Mouse (Mus musculus) forebrain, embryonic 13.5 days (tissue): Measurements from ENCODE around the gene Lrp10. TPM values are rescaled to one million over a fixed set of nuclear protein-coding genes. Genes with fewer than 3 reads are reported as not detected.

Experiments used
- ATAC-seq: fragments of 200-750 bp; cut with Nextera tagmentation; 2 replicates; pipeline ENCODE4 v1.8.0; 2017
- H3K27ac ChIP-seq: fragments of 300-500 bp; sonication (generic); 2 replicates; pipeline ENCODE4 v1.5.1; 2015; ENCODE audit warnings: inconsistent platforms, mild to moderate bottlenecking, moderate library complexity
- H3K27me3 ChIP-seq: fragments of 300-500 bp; sonication (generic); 2 replicates; pipeline ENCODE4 v1.6.1; 2015; ENCODE audit warnings: mild to moderate bottlenecking, inconsistent platforms
- H3K36me3 ChIP-seq: fragments of 300-500 bp; sonication (generic); 2 replicates; pipeline ENCODE4 v1.6.1; 2015; ENCODE audit warnings: mild to moderate bottlenecking, inconsistent platforms; ENCODE audit not compliant: poor library complexity, severe bottlenecking
- H3K4me1 ChIP-seq: fragments of 300-500 bp; sonication (generic); 2 replicates; pipeline ENCODE4 v1.6.1; 2015; ENCODE audit warnings: inconsistent platforms
- H3K4me2 ChIP-seq: fragments of 300-500 bp; sonication (generic); 2 replicates; pipeline ENCODE4 v1.6.1; 2015; ENCODE audit warnings: inconsistent platforms, mild to moderate bottlenecking, moderate library complexity
- H3K4me3 ChIP-seq: fragments of 300-500 bp; sonication (generic); 2 replicates; pipeline ENCODE4 v1.5.1; 2015; ENCODE audit warnings: mild to moderate bottlenecking, inconsistent platforms
- H3K9ac ChIP-seq: fragments of 300-500 bp; sonication (generic); 2 replicates; pipeline ENCODE4 v1.6.1; 2015; ENCODE audit warnings: mild to moderate bottlenecking, inconsistent platforms
- H3K9me3 ChIP-seq: fragments of 300-500 bp; sonication (generic); replicated peaks from 2 replicates; pipeline ENCODE4 v1.6.1; 2016; ENCODE audit warnings: inconsistent platforms
- WGBS: fragments of 180-500 bp; shearing (Covaris S2); methylation state at CpG from one replicate; pipeline ENCODE4 v1.1.7; 2015; 5-methylcytosine and 5-hydroxymethylcytosine counted together
- polyA plus RNA-seq: library from polyadenylated mRNA; unstranded; fragments of >200 nt; fragmentation: Nextera tagmentation; extraction: Ambion mirVana; gene quantifications from 2 replicates; pipeline ENCODE4 v1.2.1, GENCODE M21; 2015

Lrp10 gene
- polyA plus RNA-seq, 1 experiment from 2014 or later: 19.9 TPM

DNA sequence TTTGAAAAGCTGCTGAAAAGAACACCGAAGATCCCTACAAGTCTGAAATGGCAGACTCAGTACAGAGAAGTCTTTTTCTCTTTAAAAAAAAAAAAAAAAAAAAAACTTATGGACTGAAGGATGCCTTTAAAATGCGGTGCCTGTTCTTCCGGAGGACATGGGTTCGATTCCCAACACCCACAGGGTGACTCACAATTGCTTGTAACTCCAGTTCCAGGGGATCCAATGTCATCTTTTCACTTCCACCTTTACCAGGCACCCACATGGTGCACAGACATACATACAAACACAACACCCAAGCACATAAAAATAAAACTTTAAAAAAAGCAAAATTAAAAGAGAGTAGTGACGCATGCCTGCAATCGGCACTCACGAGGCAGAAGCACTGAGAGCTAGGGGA lies 36.2 kb upstream of the Lrp10 start:
- ATAC-seq: no peak

DNA sequence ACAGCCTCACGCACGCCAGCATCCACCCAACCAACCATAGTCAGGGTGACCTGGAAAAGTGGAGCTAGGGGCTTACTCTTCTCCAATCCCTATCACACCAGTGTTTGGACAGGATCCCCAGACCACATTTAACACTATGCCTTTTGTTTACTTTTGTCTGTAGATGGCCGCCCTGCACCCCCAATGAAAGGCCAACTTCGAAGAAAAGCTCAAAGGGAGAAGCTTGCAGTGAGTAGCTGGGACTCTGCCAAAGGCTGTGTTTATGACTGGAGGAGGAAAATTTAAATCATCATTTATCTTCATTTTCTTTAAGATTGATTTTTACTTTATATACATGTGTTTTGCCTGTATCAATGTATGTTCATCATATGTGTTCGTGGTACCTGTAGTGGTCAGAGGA lies 35.5 kb upstream of the Lrp10 start:
- H3K27ac ChIP-seq: no peak overlapping the region
- no peaks in the 10 kb centered on the region for H3K27me3 ChIP-seq
- no peak overlapping the region for H3K4me3 ChIP-seq
- no peak for ATAC-seq
- H3K4me2 ChIP-seq: no peak overlapping the region
- 91% methylated on average over 5 of the region's 5 CpGs for WGBS
- H3K9me3 ChIP-seq: no peaks in the 10 kb centered on the region
- peaks cover 14% of the 10 kb centered on the region for H3K36me3 ChIP-seq
- H3K4me1 ChIP-seq: peaks cover 59% of the 10 kb centered on the region
- no peak overlapping the region for H3K9ac ChIP-seq

More for the DNA sequence above, 36.2 kb upstream of the Lrp10 start:
- Histone ChIP-seq H3K4me1 (peaks cover 52% of the 10 kb centered on the region), H3K36me3 (peaks cover 14% of the 10 kb centered on the region), H3K27ac (no peak overlapping the region), H3K4me2 (peak overlapping the region; percentile 61), H3K9me3 (no peaks in the 10 kb centered on the region), H3K4me3 (peak overlapping the region; percentile 80), H3K9ac (0 out of 2 replicates have a peak overlapping the region, but pooled peaks have one; percentile 90), H3K27me3 (no peaks in the 10 kb centered on the region)
- WGBS: 94% methylated on average over 7 of the region's 7 CpGs

DNA sequence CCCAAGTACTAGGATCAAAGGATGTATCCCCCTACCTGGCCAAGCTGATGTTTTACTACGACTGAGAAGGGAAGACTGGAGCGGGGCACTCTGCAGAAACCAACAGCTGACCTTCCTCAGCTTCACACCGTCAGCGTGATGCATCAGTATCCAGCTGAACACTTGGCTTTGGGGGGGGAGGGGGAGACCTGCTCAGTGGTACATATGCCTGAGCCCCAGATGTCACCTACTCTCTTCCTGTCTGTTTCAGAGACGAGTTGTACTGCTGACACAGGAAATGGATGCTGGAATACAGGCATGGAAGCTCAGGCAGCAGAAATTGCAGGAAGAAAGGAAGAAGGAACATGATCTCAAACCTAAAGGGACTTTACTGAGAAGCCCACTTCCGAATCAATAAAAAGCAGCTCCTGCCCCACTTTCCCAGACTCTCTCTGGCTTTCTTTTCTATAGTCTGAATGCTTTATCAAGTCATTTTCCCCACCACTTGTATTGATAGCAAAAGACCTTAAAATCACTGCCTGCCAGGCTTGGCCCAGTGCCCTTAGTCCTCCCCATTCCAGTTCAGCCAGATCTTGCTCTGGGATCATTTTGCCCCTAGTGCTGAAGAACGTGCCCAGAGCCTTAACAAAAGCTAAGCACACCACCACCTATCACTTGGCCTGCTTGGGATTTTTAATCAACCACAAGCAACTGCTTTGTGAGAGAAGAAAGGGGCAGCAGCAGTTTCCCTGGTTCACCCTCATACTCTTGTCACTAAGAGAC lies 34.4 kb upstream of the Lrp10 start:
- H3K4me1 ChIP-seq: peaks cover 70% of the 10 kb centered on the region
- H3K9ac ChIP-seq: peak overlapping the region; percentile 86
- WGBS: 66% methylated on average over 7 of the region's 7 CpGs
- H3K36me3 ChIP-seq: peaks cover 14% of the 10 kb centered on the region
- H3K9me3 ChIP-seq: no peaks in the 10 kb centered on the region
- no peaks in the 10 kb centered on the region for H3K27me3 ChIP-seq
- H3K4me2 ChIP-seq: peak overlapping the region; percentile 74
- no peak for ATAC-seq
- peak overlapping the region; percentile 92 for H3K27ac ChIP-seq
- H3K4me3 ChIP-seq: peak overlapping the region; percentile 1; the same call in 1 of the 2 replicates

DNA sequence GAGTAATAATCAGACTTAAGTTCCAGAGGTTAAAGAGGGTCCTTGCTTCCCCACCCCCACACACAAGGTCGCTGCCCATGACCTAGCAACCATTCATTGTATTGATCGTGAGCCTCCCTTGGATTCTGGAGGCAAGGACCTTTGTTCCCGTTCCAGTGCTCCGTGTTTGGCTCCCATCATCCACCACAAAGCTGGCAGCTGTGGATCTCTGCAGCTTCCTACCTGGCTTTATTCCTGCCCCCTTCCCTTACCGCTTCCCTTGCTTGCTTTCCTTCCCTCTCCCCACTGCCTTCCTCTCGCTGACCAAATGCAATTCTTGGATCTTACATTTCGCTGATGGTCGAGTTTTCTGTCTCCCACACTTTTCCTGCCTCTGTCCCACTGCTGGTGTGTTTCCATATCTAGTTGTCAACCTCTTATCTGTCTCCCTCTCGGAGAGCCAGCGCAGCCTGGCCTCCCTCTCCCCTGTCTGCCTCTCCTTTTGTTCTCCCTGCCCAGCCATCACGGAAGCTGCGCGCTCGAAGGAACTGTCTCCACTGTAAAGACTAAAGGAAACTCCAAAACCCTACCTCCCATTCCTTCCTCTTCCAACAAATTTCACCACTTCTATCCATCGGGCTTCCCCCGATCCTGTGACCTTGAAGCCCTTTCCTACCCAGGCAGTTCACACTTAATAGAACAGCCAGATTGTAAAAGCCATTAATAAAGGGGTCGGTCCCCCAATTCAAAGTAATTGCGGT lies 33.4 kb upstream of the Lrp10 start:
- Histone ChIP-seq H3K36me3 (peaks cover 19% of the 10 kb centered on the region), H3K4me1 (peaks cover 73% of the 10 kb centered on the region), H3K9ac (peak overlapping the region; percentile 86), H3K27ac (peak overlapping the region; percentile 92), H3K4me2 (peak overlapping the region; percentile 74), H3K9me3 (no peaks in the 10 kb centered on the region), H3K27me3 (no peaks in the 10 kb centered on the region), H3K4me3 (peak overlapping the region; percentile 55)
- WGBS: 5% methylated on average over 18 of the region's 18 CpGs
- ATAC-seq: no peak

DNA sequence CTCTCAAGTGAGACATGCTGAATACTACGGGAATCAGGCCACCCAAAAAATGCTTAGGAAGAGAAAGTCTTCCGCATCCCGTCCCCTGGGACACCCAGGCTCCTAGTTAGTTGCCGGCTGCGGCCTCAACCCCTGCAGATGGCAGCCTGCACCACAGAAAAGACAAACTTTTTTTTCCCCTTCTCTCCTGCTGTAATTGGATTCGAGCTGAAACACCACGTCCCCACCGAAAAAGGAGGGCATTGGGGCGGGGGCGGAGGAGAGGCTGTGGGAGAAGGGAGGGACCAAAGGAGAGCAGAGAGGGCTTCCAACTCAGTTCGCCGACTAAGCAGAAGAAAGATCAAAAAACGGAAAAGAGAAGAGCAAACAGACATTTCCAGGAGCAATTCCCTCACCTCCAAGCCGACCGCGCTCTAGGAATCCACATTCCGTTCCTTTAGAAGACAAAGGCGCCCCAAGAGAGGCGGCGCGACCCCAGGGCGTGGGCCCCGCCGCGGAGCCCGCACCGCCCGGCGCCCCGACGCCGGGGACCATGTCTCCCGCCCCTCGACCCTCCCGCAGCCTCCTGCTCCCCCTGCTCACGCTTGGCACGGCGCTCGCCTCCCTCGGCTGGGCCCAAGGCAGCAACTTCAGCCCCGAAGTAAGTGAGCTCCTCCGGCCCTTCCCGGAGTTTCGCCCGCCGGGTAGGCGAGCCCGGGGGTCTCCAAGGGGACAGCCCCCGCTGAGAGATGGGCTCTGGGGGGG lies 32.4 kb upstream of the Lrp10 start, which contains the start of gene Mmp14:
TSS of gene Mmp14 (plus strand) at position 279 of the 744 bp plus-strand sequence.
- H3K4me1 ChIP-seq: peaks cover 70% of the 10 kb centered on the region
- peak within 1 kb of the TSS; percentile 92 for H3K27ac ChIP-seq
- peak within 1 kb of the TSS; percentile 55 for H3K4me3 ChIP-seq
- 2% methylated on average over 26 of the region's 49 CpGs for WGBS
- peak; percentile 39 for ATAC-seq
- H3K27me3 ChIP-seq: no peaks in the 10 kb centered on the region
- H3K9ac ChIP-seq: peak within 1 kb of the TSS; percentile 86
- H3K36me3 ChIP-seq: peaks cover 27% of the 10 kb centered on the region
- peak within 1 kb of the TSS; percentile 74 for H3K4me2 ChIP-seq
- H3K9me3 ChIP-seq: no peaks in the 10 kb centered on the region

DNA sequence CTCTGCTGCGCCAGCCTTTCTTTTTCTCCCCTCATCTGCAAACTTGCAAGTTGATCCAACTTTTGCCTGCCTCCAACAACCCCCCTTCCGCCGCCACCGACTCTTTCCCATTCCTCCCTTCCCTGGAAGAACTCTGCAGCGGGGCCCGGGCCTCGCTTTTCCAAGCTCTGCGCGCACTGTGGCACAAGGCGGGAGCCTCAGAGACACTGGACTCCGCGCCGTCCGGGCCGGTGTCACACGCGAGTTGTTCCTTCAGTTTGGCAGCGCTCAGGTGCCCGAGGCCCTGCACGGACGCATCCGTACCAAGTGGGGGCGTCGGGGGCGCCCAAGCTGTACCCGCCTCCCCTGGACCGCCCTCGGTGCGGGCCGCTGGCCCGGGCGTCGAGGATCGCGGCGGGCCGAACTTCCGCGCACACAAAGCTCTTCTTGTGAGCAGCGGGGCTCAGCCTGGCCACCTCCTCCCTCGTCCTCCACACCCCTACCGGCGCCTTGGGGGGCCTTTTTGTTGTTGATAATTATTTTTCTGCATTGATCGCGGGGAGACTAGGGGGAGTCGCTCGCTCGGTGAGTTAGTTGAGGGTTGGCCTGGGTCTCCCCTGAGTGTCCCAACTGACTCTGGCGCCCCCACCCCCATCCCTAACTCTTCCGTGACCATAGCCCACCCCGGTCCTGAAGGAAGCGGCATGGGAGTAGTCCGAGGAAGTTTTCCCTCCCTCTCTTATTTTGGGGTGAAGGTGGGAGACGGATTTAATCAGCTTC lies 31.7 kb upstream of the Lrp10 start:
- Histone ChIP-seq H3K27ac (peak overlapping the region; percentile 92), H3K36me3 (peaks cover 29% of the 10 kb centered on the region), H3K4me1 (peaks cover 69% of the 10 kb centered on the region), H3K9ac (peak overlapping the region; percentile 86), H3K27me3 (no peaks in the 10 kb centered on the region), H3K4me3 (peak overlapping the region; percentile 55), H3K9me3 (no peaks in the 10 kb centered on the region), H3K4me2 (peak overlapping the region; percentile 74)
- ATAC-seq: peak; percentile 50
- WGBS: 3% methylated on average over 54 of the region's 54 CpGs

DNA sequence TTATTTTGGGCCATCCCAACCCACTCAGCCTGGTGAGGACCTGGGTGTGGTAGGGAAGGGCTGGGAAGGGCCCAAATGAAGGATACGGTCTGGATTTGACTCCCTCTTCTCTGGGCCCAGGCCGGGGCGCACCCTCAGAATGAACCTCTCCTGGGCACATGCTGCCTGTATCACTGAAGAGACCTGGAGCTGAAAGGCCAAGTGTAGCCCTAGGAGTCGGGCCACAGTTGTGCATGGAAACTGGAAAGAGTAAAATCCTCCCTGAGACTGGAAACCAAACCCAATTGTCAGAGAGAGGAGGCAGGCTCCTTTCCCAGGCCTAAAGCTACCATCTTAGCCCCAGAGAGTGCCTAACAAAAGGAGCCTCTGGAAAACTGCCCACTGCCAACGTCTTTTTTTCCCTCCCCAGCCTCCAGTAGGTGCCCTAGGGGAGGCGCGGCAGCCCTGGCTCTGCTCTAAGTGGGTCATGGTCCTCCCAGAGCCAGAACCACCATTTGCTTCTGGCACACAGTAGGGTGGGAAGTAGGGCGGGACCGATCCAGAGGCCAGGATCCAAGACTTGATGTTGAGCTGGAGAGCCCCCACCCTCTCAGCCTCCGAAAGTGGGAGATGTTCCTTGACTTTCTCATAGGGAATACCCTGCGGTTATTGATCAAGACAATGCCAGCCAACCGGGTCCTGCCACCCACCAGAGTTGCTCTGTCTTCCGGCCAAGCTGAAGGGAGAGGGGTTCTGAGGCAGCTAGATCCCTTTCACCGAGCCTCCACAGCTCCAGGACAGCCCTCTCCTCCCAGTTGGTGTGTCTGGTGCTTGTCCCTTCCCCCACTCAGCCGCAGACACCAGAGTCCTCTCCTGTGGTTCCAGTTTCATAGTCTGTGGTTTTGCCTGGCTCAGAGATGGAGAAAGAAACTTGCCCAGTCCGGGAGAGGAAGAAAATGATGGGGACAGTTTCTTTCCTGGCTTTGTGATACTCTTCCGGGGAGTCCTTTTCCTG lies 30.8 kb upstream of the Lrp10 start:
- Histone ChIP-seq H3K27ac (peak overlapping the region; percentile 92), H3K4me2 (peak overlapping the region; percentile 74), H3K9me3 (no peaks in the 10 kb centered on the region), H3K9ac (peak overlapping the region; percentile 86), H3K4me3 (peak overlapping the region; percentile 55), H3K36me3 (peaks cover 35% of the 10 kb centered on the region), H3K4me1 (peaks cover 60% of the 10 kb centered on the region), H3K27me3 (no peaks in the 10 kb centered on the region)
- peak; percentile 25 for ATAC-seq
- WGBS: 45% methylated on average over 17 of the region's 17 CpGs

DNA sequence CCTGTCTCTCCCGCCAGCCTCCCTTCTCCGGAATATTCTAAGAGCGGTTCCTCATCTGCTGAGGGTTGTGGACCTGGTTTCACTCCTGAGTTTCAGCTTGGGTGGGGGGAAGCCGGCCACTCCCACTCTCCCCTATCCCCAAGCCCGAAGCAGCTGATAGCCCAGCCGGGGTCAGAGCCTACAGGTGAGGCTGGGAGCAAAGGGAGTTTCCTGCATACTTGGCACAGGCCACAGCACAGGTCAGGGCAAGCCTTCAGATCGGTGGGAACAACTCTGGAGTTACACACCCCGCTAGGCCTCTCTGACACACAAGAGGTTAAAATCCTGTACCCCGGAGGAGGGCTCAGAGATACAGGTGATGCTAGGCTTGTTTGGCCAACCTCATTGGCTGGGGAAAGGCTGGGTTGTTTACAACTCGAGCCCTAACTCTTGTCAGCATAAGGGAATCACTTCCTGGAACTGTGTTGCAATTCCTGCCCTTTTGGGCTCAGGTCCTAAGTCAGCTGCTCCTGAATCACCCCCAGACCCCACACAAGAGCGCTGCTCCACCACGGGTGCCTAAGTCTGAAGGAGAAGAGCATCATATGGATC lies 29.9 kb upstream of the Lrp10 start:
- peak overlapping the region; percentile 86 for H3K9ac ChIP-seq
- H3K4me1 ChIP-seq: peaks cover 51% of the 10 kb centered on the region
- no peak for ATAC-seq
- no peaks in the 10 kb centered on the region for H3K27me3 ChIP-seq
- peak overlapping the region; percentile 55 for H3K4me3 ChIP-seq
- H3K9me3 ChIP-seq: no peaks in the 10 kb centered on the region
- H3K27ac ChIP-seq: peak overlapping the region; percentile 92; the same call in 1 of the 2 replicates
- peaks cover 37% of the 10 kb centered on the region for H3K36me3 ChIP-seq
- 71% methylated on average over 12 of the region's 12 CpGs for WGBS
- H3K4me2 ChIP-seq: peak overlapping the region; percentile 74

DNA sequence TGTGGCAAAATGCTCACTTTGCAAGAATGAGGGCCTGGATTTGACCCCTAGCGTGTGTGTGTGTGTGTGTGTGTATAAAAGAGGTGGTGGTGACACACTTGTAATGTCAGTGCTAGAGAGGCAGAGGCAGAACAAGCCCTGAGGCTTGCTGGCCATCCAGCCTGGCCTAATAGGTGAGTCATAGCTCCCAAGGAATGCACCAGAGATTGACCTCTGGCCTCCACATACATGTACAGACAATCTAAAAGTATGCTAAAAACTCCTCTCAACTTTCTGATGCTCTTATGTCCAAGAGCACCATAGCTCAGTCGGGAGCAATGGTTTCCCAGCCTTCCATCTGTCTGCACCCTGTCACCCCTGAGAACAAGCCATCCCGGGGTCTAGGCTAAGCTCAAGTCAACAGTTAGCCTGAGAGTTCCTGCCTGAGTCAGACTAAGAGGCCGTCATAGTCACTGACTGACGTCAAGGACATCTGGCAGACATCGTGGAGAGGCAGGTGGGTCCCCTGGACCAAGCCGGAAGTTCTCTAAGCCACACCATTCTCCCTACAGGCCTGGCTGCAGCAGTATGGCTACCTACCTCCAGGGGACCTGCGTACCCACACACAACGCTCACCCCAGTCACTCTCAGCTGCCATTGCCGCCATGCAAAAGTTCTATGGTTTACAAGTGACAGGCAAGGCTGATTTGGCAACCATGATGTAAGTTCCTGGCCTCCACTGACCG lies 28.6 kb upstream of the Lrp10 start:
- no peak overlapping the region for H3K4me3 ChIP-seq
- 93% methylated on average over 11 of the region's 11 CpGs for WGBS
- peaks cover 38% of the 10 kb centered on the region for H3K4me1 ChIP-seq
- no peak overlapping the region for H3K4me2 ChIP-seq
- no peak overlapping the region for H3K27ac ChIP-seq
- peaks cover 43% of the 10 kb centered on the region for H3K36me3 ChIP-seq
- ATAC-seq: no peak
- no peaks in the 10 kb centered on the region for H3K9me3 ChIP-seq
- H3K27me3 ChIP-seq: no peaks in the 10 kb centered on the region
- no peak overlapping the region for H3K9ac ChIP-seq

DNA sequence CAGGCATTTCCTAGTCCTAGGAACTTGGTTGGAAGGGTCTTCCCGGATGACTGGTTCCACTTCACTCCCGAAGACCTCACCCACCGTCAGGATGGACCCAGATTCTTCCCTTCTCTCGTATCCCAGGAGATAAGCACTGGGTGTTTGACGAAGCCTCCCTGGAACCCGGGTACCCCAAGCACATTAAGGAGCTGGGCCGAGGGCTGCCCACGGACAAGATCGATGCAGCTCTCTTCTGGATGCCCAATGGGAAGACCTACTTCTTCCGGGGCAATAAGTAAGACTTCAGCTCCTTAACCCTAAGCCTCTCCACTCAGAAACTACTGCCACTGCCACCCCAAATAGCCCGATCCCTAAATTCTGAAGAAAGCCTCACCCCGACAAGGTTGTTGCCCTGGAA lies 24.8 kb upstream of the Lrp10 start:
- peaks cover 7% of the 10 kb centered on the region for H3K4me1 ChIP-seq
- H3K27me3 ChIP-seq: no peaks in the 10 kb centered on the region
- no peak overlapping the region for H3K27ac ChIP-seq
- 76% methylated on average over 12 of the region's 12 CpGs for WGBS
- ATAC-seq: no peak
- no peak overlapping the region for H3K4me3 ChIP-seq
- no peak overlapping the region for H3K9ac ChIP-seq
- no peaks in the 10 kb centered on the region for H3K9me3 ChIP-seq
- peaks cover 57% of the 10 kb centered on the region for H3K36me3 ChIP-seq
- no peak overlapping the region for H3K4me2 ChIP-seq
